Mouse (Mus musculus): ENCODE measurements at regions not wholly inside any gene's neighbourhood (a gene's known extent, or its start where the extent isn't known, plus 50 kb on each side); places are given as distances from the start of the nearest gene placed in this dataset.

GRCm38 (mm10) chr14:114074011-114074410, 759.6 kb downstream of the Tpm3-rs7 start:
- 84% methylated on average over 4 of the region's 4 CpGs for WGBS
- H3K4me3 ChIP-seq (replicated peaks; ENCODE audit: insufficient read depth, low read depth, low read length): no peak overlapping the region
- no peak for DNase-seq
- no peak overlapping the region for H3K27ac ChIP-seq (ENCODE audit: insufficient read depth, low read length)
- no peaks in the 10 kb centered on the region for H3K4me1 ChIP-seq (ENCODE audit: control insufficient read depth, insufficient read depth, low read length)
- TF ChIP-seq POLR2A (IDR thresholded peaks at IDR 0.05; ENCODE audit: borderline replicate concordance, insufficient read depth, low read length): no peak
- TF ChIP-seq CTCF (IDR thresholded peaks at IDR 0.05; ENCODE audit: borderline replicate concordance, insufficient read depth, low read depth, low read length): no peak
- no peaks in the 10 kb centered on the region for H3K27me3 ChIP-seq (ENCODE audit: control insufficient read depth, insufficient read depth, low read length)

- no peak for TF ChIP-seq POLR2A (IDR thresholded peaks at IDR 0.05; ENCODE audit: borderline replicate concordance, insufficient read depth, low read length)
- no peaks in the 10 kb centered on the region for H3K27me3 ChIP-seq (ENCODE audit: control insufficient read depth, insufficient read depth, low read length)
- H3K4me1 ChIP-seq (ENCODE audit: control insufficient read depth, insufficient read depth, low read length): no peaks in the 10 kb centered on the region
- no peak overlapping the region for H3K4me3 ChIP-seq (replicated peaks; ENCODE audit: insufficient read depth, low read depth, low read length)
- no peak for DNase-seq
- H3K27ac ChIP-seq (ENCODE audit: insufficient read depth, low read length): no peak overlapping the region
- WGBS: 60% methylated on average over 8 of the region's 8 CpGs
These were observed 792.4 kb downstream of the Tpm3-rs7 start for GRCm38 (mm10) chr14:114106786-114107185.

GRCm38 (mm10) chr14:114128491-114128890, 814.1 kb downstream of the Tpm3-rs7 start:
- Histone ChIP-seq H3K27ac (ENCODE audit: insufficient read depth, low read length) (no peak overlapping the region), H3K4me1 (ENCODE audit: control insufficient read depth, insufficient read depth, low read length) (no peaks in the 10 kb centered on the region), H3K4me3 (replicated peaks; ENCODE audit: insufficient read depth, low read depth, low read length) (no peak overlapping the region), H3K27me3 (ENCODE audit: control insufficient read depth, insufficient read depth, low read length) (no peaks in the 10 kb centered on the region)
- WGBS: 87% methylated on average over 2 of the region's 2 CpGs
- TF ChIP-seq CTCF (IDR thresholded peaks at IDR 0.05; ENCODE audit: borderline replicate concordance, insufficient read depth, low read depth, low read length) (no peak), POLR2A (IDR thresholded peaks at IDR 0.05; ENCODE audit: borderline replicate concordance, insufficient read depth, low read length) (no peak)
- DNase-seq: no peak

GRCm38 (mm10) chr14:114166005-114166404, 851.6 kb downstream of the Tpm3-rs7 start:
- H3K27ac ChIP-seq (ENCODE audit: insufficient read depth, low read length): no peak overlapping the region
- H3K27me3 ChIP-seq (ENCODE audit: control insufficient read depth, insufficient read depth, low read length): no peaks in the 10 kb centered on the region
- H3K4me3 ChIP-seq (replicated peaks; ENCODE audit: insufficient read depth, low read depth, low read length): no peak overlapping the region
- 87% methylated on average over 4 of the region's 4 CpGs for WGBS
- no peak for TF ChIP-seq POLR2A (IDR thresholded peaks at IDR 0.05; ENCODE audit: borderline replicate concordance, insufficient read depth, low read length)
- TF ChIP-seq CTCF (IDR thresholded peaks at IDR 0.05; ENCODE audit: borderline replicate concordance, insufficient read depth, low read depth, low read length): no peak
- H3K4me1 ChIP-seq (ENCODE audit: control insufficient read depth, insufficient read depth, low read length): no peaks in the 10 kb centered on the region
- no peak for DNase-seq

DNA sequence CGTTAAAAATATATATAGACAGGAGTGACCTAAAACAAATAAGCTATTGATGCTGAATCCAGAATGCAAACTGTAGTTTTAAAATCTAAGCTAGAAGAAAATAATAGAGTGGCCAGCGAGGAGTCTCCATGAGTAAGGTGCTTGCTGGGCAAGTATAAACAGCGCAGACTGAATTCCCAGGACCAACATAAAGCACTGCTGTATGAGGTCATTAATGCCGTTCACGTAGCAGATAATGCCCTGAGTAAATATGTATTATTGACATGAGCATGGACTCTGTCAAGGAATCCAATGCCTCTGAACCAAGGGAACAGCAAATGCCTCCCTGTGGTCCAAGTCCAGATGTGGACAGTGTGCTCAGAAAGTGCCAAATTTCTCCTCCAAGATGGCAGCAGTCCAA, 876.4 kb upstream of the Gpc5 start:
- Histone ChIP-seq H3K27me3 (ENCODE audit: control insufficient read depth, insufficient read depth, low read length) (no peaks in the 10 kb centered on the region), H3K4me3 (replicated peaks; ENCODE audit: insufficient read depth, low read depth, low read length) (no peak overlapping the region), H3K27ac (ENCODE audit: insufficient read depth, low read length) (no peak overlapping the region), H3K4me1 (ENCODE audit: control insufficient read depth, insufficient read depth, low read length) (no peaks in the 10 kb centered on the region)
- TF ChIP-seq CTCF (IDR thresholded peaks at IDR 0.05; ENCODE audit: borderline replicate concordance, insufficient read depth, low read depth, low read length) (no peak), POLR2A (IDR thresholded peaks at IDR 0.05; ENCODE audit: borderline replicate concordance, insufficient read depth, low read length) (no peak)
- DNase-seq: no peak
- WGBS: 88% methylated on average over 5 of the region's 5 CpGs

DNA sequence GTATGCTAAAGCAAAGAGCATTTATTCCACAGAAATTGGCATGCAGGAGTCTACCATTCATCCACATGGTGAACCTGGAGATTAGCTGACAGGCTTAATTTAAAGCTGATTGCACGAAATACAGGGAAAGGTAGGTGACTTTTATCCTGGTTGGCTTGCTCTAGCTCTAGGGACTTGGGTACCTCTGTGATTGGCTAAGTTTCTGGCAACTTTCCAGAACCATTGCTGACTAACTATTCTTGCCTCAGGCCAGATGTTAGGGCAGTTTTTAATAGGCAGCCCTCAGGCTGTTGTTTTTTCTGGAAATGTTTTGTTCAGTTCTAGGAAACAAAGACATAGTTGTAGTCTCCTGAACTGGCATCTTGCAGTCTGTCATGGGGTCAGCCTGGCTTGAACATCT, 871.1 kb upstream of the Gpc5 start:
- TF ChIP-seq CTCF (IDR thresholded peaks at IDR 0.05; ENCODE audit: borderline replicate concordance, insufficient read depth, low read depth, low read length) (no peak), POLR2A (IDR thresholded peaks at IDR 0.05; ENCODE audit: borderline replicate concordance, insufficient read depth, low read length) (no peak)
- Histone ChIP-seq H3K27ac (ENCODE audit: insufficient read depth, low read length) (no peak overlapping the region), H3K4me3 (replicated peaks; ENCODE audit: insufficient read depth, low read depth, low read length) (no peak overlapping the region), H3K27me3 (ENCODE audit: control insufficient read depth, insufficient read depth, low read length) (no peaks in the 10 kb centered on the region; the same call in 1 of the 2 replicates), H3K4me1 (ENCODE audit: control insufficient read depth, insufficient read depth, low read length) (no peaks in the 10 kb centered on the region)
- no peak for DNase-seq
- WGBS: 77% methylated on average over 1 of the region's 1 CpGs

- WGBS: 26% methylated on average over 2 of the region's 2 CpGs
- no peak for TF ChIP-seq POLR2A (IDR thresholded peaks at IDR 0.05; ENCODE audit: borderline replicate concordance, insufficient read depth, low read length)
- no peak for TF ChIP-seq CTCF (IDR thresholded peaks at IDR 0.05; ENCODE audit: borderline replicate concordance, insufficient read depth, low read depth, low read length)
- Histone ChIP-seq H3K27me3 (ENCODE audit: control insufficient read depth, insufficient read depth, low read length) (no peaks in the 10 kb centered on the region), H3K27ac (ENCODE audit: insufficient read depth, low read length) (no peak overlapping the region), H3K4me1 (ENCODE audit: control insufficient read depth, insufficient read depth, low read length) (no peaks in the 10 kb centered on the region), H3K4me3 (replicated peaks; ENCODE audit: insufficient read depth, low read depth, low read length) (no peak overlapping the region)
- DNase-seq: peak in 1 of 2 experiments; percentile 5
These were observed 861.3 kb upstream of the Gpc5 start for GRCm38 (mm10) chr14:114230711-114231110.

- no peak for DNase-seq
- Histone ChIP-seq H3K4me3 (replicated peaks; ENCODE audit: insufficient read depth, low read depth, low read length) (no peak overlapping the region), H3K27ac (ENCODE audit: insufficient read depth, low read length) (no peak overlapping the region), H3K4me1 (ENCODE audit: control insufficient read depth, insufficient read depth, low read length) (no peaks in the 10 kb centered on the region), H3K27me3 (ENCODE audit: control insufficient read depth, insufficient read depth, low read length) (no peaks in the 10 kb centered on the region)
- TF ChIP-seq POLR2A (IDR thresholded peaks at IDR 0.05; ENCODE audit: borderline replicate concordance, insufficient read depth, low read length) (no peak), CTCF (IDR thresholded peaks at IDR 0.05; ENCODE audit: borderline replicate concordance, insufficient read depth, low read depth, low read length) (no peak)
- WGBS: 91% methylated on average over 2 of the region's 2 CpGs
These were observed 837.0 kb upstream of the Gpc5 start for GRCm38 (mm10) chr14:114255037-114255436.
